Mouse (Mus musculus) urinary bladder, adult 18-20 months (tissue): ENCODE results near the gene E030018B13Rik.

ENCODE experiments used
- DNase-seq, 2 experiments: peaks; one replicate each; pipeline ENCODE4 v3.0.0; 2022; ENCODE audit warnings: low spot score in 2 of 2, mixed read lengths in 2 of 2

The E030018B13Rik gene

GRCm38 (mm10) chr7:63937236-63938065 is 20.8 kb downstream of the E030018B13Rik start:
- peak; percentile 82 to 86 for DNase-seq

GRCm38 (mm10) chr7:63938066-63938913 is 21.6 kb downstream of the E030018B13Rik start:
- no peak for DNase-seq

- peak; percentile 92 to 96 for DNase-seq
Observed at GRCm38 (mm10) chr7:63938914-63939396, 22.3 kb downstream of the E030018B13Rik start, which contains the start of gene Klf13. Gene Klf13 (minus strand): TSS chr7:63938915.

DNA sequence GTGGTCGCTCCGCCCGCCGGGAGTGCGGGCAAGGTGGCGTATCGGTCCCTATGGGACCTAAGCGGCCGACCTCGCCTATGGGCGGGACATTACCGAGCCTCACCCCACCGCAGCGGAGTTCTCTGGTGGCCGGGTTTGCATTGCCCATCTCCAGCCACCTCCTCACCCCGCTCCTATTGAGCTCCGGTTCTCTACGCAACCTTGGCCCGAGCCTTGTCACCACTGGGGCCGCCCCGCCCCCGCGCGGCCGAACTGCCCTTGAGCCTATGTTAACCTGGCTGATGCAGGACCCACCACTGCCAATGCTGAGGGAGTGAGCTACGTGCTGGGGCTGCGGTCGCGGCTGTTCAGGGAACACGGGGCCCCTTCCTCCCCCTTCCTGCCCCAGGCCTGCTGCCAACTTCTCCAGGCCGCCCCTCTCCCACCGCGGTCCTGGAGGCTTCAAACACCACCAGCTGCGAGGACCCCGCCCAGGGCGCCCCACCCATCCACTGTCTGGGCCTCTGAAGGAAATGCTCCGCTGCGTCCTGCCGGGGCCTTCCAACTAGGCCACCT is 22.8 kb downstream of the E030018B13Rik start:
- peak in 1 of 2 experiments; percentile 66 for DNase-seq

DNA sequence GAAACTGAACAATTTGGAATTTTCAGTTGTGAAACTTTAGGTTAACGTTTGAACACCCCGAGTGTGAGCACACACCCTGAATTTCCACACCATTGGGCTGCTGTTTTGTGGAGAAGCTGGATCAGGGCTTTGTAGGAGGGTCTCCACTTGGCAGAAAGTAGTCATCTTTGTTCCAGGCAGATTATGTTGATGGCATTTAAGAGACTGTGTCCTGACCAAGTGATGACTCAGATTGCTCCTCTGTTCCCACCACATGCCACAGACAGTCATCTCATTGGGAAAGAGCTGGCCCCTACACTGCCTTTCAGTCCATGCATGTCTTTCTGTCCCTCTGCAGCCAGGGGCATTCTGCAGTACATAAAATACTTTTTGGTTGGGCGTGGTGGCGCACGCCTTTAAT is 23.7 kb downstream of the E030018B13Rik start:
- no peak for DNase-seq

- DNase-seq, result no peak
Observed at GRCm38 (mm10) chr7:63941050-63941449, 24.4 kb downstream of the E030018B13Rik start.

- DNase-seq, result no peak
Observed at GRCm38 (mm10) chr7:63941501-63941900, 24.8 kb downstream of the E030018B13Rik start.

DNA sequence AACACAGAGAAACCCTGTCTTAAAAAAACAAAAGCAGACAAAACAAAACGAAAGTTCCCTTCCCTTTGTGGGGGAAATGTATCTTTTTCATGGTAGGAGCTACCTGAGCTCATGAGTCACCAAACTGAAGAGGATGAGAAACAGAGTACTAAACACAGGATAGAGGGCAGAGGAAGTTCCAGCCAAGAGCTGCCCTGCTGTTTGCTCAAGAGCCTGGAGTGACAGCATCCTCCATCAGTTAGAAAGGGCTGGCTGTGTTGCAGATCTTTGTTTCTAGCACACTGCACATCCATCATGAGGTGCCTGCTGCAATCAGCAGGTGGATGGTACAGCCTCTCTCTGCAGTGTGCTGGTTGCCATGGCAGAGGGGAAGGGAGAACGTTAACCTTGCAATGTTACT is 27.3 kb downstream of the E030018B13Rik start:
- DNase-seq, result no peak

DNA sequence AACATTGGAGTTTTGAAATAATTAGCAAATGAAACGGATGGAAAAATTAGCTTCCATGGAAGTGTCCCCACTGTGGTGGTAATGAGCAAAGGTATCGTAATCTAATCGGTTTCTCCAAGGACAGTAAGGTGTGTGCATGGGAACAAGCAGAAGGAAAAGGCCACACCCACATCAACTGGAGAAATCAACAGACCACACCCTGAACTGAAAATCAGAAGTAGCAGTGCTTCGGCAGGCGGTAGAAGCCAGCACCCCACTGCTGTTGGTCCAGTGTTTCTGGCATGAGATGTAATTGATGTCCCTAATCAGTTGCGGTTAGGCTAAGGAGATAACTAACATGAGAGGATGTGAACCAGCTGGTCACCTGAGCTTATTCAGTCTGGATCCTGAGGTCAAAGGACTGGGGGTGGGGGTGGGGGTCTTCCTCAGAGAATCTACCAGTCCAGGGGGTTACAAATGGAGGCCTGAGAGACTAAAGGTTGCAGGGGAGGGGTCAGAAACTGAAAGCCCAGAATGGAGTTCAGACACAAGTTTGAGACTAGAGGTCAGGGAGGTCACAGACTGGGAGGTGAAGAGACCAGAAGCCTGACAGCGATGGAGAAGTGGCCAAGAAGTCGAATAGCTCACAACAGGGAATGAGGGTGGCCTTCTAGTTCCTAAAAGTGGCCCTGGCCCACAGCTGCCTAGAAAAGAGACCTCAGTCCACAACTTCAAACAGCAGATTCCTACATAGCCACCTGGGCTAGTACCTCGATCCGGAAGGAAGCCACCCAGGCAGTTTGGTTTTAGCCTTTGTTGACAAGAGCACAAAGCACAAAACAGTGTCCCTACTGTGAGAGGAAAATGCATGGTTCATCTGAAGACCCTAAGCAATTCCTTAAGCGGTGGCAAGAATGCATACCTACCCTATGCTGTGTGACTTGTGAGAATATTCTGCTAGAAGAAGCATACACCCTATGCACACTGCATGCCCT is 31.1 kb downstream of the E030018B13Rik start:
- DNase-seq, result no peak

- no peak for DNase-seq
Observed at GRCm38 (mm10) chr7:63949176-63949575, 32.5 kb downstream of the E030018B13Rik start.

DNA sequence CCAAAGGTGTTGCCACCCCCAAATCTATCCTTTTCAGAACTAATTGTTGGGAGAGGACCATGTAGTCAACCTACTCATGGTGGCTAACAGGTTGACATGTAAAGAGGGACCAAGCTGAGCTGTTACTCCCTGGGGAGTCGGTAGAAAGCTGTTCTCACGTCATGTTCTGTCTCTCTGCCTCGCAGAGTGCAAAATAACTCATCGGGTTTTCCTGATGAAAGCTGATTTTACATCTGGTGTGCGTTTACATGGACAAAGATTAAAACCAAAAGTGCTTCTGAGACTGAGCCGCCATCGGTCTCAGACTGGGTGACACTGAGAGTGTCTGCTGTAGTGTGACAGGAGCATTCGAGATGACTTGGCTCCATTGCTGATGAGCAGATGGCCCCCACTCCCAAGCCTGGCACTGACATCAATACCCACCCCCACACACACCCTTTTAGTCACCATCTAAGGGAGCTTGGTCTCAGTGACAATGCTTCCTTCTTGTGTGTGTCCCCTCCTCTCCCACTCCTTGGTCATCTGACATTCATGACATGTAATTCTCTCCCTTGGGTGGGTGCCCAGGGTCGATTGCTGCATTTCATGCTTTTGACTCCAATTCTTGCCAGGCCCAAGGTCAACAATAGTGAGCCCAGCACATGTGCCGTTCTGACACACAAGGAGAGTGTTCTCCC is 34.4 kb downstream of the E030018B13Rik start:
- no peak for DNase-seq

GRCm38 (mm10) chr7:63952077-63952898 is 35.6 kb downstream of the E030018B13Rik start:
- DNase-seq, result no peak

DNA sequence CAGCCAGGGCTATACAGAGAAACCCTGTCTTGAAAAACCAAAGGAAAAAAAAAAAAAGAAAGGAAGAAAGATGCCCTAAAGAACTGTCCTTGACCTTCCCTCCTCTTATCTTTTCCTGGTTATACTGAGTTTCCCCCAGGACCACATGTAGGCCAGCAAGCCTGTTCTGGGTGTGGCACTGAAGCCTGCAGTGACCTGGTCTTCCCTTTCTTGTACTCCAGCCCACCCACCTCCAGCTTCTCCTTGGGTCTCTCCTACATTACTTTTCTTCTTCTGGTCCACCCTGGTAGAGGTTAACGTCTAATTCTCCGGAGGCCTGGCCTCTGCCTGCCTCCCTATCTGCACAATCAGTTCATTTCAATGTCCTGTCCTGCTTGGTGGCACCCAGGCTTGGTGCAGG is 38.8 kb downstream of the E030018B13Rik start:
- DNase-seq, result no peak

DNA sequence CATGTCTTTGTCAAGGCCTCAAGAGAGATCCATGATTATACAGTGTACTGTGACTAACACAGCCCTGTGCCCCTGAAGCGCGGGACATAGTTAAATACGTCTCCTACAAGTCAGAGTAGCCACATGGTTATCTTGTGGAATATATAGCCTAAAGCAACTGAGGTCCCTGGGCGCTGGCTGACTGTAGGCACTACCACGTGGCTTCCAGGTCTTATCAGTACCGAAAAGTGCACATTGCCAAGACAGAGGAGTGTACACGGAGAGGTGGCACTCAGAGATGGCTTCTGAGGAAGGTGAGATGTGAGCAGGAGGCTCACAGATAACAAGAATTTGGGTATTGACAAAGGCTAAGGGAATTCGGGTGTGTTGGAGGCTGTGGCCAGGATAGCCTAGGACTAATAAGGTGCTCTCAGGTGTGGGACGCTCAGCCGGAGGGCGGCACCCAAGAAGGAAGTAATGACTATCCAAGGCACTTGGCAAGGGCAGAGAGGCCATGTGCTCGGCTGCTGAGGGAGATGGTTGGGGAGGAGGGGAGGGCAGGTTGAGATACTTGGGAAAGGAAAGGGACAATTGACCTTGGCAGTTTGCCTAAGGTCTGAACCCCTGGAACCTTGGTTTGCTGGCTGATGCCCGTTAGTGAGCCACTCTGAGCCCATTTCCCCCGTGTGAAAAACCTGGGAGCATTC is 39.6 kb downstream of the E030018B13Rik start:
- DNase-seq, result no peak

- DNase-seq, result no peak
Observed at GRCm38 (mm10) chr7:63956981-63957713, 40.5 kb downstream of the E030018B13Rik start.

- DNase-seq, result no peak
Observed at GRCm38 (mm10) chr7:63957872-63958640, 41.4 kb downstream of the E030018B13Rik start.

- DNase-seq, result no peak
Observed at GRCm38 (mm10) chr7:63963632-63964031, 47.0 kb downstream of the E030018B13Rik start.
